Comparison of ENCODE assay signal across 8 mouse cellular contexts in the genomic region with DNA sequence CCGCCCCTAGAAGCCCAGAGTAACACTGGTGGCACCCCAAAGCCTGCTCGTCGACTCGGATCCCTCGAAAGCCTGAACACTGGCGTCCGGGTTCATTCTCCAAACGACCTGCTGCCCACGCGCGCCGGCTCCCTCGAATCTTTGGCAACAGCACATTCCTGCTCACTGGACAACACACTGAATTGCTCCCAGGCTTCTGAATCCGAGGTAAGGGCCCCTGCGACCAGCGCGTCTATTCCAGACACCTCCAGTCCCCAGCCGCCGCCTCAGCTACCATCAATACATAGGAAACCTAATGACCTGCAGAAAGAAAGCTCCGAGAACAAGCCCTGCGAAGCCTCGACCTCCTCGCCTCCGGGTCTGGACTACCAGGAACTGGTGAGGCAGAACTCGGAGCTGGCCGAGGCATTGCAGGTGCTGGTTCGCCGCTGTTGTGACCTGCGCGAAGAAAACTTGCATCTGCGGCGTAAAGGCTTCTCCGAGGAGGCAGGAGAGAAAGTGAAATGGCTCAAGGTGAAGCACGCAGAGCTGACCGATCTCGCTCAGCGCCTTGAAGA. TPM values are rescaled to one million over a fixed set of nuclear protein-coding genes. Genes with fewer than 3 reads are reported as not detected.
A peak's percentile ranks its signal among the peaks of the same experiment; 100 is the strongest.
DNase-seq lines count a peak whose midpoint lies in the region; ATAC-seq and TF ChIP-seq lines count a peak whose summit lies in the region.

No protein-coding gene starts in this region.

- H3K9me3 ChIP-seq in erythroblast, embryonic 14.5 days (ENCODE audit: control insufficient read depth, low read length): no peaks in the 10 kb centered on the region
- H3K9me3 ChIP-seq in heart, embryonic 15.5 days (replicated peaks): no peaks in the 10 kb centered on the region
- no peaks in the 10 kb centered on the region for H3K9me3 ChIP-seq in liver, embryonic 12.5 days (replicated peaks)

- peak overlapping the region; percentile 29; the same call in 1 of the 2 replicates for H3K9ac ChIP-seq in heart, embryonic 15.5 days
- H3K9ac ChIP-seq in liver, embryonic 12.5 days: peak overlapping the region; percentile 64

- peak; percentile 14 for DNase-seq in right cerebral cortex, postnatal 25 days
- no peak for DNase-seq in right cerebral cortex, adult 2 months (ENCODE audit: low spot score in 2 of 2)

- H3K4me2 ChIP-seq in heart, embryonic 15.5 days: peak overlapping the region; percentile 99
- peak overlapping the region; percentile 99 for H3K4me2 ChIP-seq in liver, embryonic 12.5 days

- ATAC-seq in erythroblast, adult 5-6 weeks (replicated peaks; ENCODE audit: low FRiP score, poor library complexity, severe bottlenecking): no peak
- peak; percentile 4; the same call in 1 of the 2 replicates for ATAC-seq in heart, embryonic 15.5 days (replicated peaks; ENCODE audit: insufficient number of reproducible peaks, insufficient read depth, low FRiP score, low read depth)
- peak; percentile 53 for ATAC-seq in liver, embryonic 12.5 days
- ATAC-seq in inflammation-experienced regulatory T-cells, adult 6 months: no peak

- H3K27ac ChIP-seq in heart, embryonic 15.5 days: no peak overlapping the region
- no peak overlapping the region for H3K27ac ChIP-seq in liver, embryonic 12.5 days
- no peak overlapping the region for H3K27ac ChIP-seq in olfactory bulb, adult 2 months (ENCODE audit: insufficient read depth, low read depth, low read length)

- no peak for TF ChIP-seq POLR2A in olfactory bulb, adult 2 months (IDR thresholded peaks at IDR 0.05; ENCODE audit: insufficient read depth, low read depth, low read length)

- H3K36me3 ChIP-seq in erythroblast, embryonic 14.5 days (ENCODE audit: control insufficient read depth): no peaks in the 10 kb centered on the region
- no peaks in the 10 kb centered on the region for H3K36me3 ChIP-seq in heart, embryonic 15.5 days
- no peaks in the 10 kb centered on the region for H3K36me3 ChIP-seq in liver, embryonic 12.5 days

- TF ChIP-seq CTCF in olfactory bulb, adult 2 months (IDR thresholded peaks at IDR 0.05; ENCODE audit: insufficient read depth, low read depth, low read length): no peak; the same call in 1 of the 2 replicates

- H3K4me3 ChIP-seq in erythroblast, embryonic 14.5 days (replicated peaks): peak overlapping the region; percentile 70
- peak overlapping the region; percentile 68 for H3K4me3 ChIP-seq in heart, embryonic 15.5 days
- H3K4me3 ChIP-seq in liver, embryonic 12.5 days: peak overlapping the region; percentile 69
- peak overlapping the region; percentile 51 for H3K4me3 ChIP-seq in olfactory bulb, adult 2 months (ENCODE audit: insufficient read depth, low read depth, low read length)

- 1% methylated on average over 37 of the region's 37 CpGs for WGBS in heart, embryonic 15.5 days
- WGBS in liver, embryonic 12.5 days (ENCODE audit: insufficient replicate concordance): 3% methylated on average over 37 of the region's 37 CpGs
- 2% methylated on average over 37 of the region's 37 CpGs for WGBS in olfactory bulb, adult 2 months

- peaks cover 60% of the 10 kb centered on the region for H3K27me3 ChIP-seq in erythroblast, embryonic 14.5 days (ENCODE audit: control insufficient read depth)
- peaks cover 20% of the 10 kb centered on the region for H3K27me3 ChIP-seq in heart, embryonic 15.5 days
- peaks cover 61% of the 10 kb centered on the region for H3K27me3 ChIP-seq in liver, embryonic 12.5 days (replicated peaks)

- peaks cover 28% of the 10 kb centered on the region for H3K4me1 ChIP-seq in erythroblast, embryonic 14.5 days (ENCODE audit: control insufficient read depth)
- peaks cover 22% of the 10 kb centered on the region for H3K4me1 ChIP-seq in heart, embryonic 15.5 days (replicated peaks)
- peaks cover 27% of the 10 kb centered on the region for H3K4me1 ChIP-seq in liver, embryonic 12.5 days
- peaks cover 23% of the 10 kb centered on the region for H3K4me1 ChIP-seq in olfactory bulb, adult 2 months (ENCODE audit: control insufficient read depth, insufficient read depth, low read length)

RNA-seq across cellular contexts. Expression of a gene that starts 1.1 kb away (rescaled TPM):
- not detected in 2 replicates for polyA plus RNA-seq in erythroblast, embryonic 14.5 days (2012)
- total RNA-seq in erythroblast, adult 5-6 weeks (2015; ENCODE audit: low replicate concordance): 1.3 TPM in 1 of 2 replicates, not detected in the other
- total RNA-seq in erythroblast, adult 5-6 weeks (2017; ENCODE audit: low replicate concordance): 0.28 TPM in 1 of 2 replicates, not detected in the other
- 0.13 and 0.30 TPM in 2 replicates for polyA plus RNA-seq in heart, embryonic 15.5 days (2015; fragmentation: Nextera tagmentation; extraction: Ambion mirVana)
- polyA plus RNA-seq in liver, embryonic 12.5 days (2016; fragmentation: Nextera tagmentation; extraction: Ambion mirVana): 0.12 and 0.17 TPM in 2 replicates
- not detected in 2 replicates for polyA plus RNA-seq in olfactory bulb, adult 2 months (2012; ENCODE audit: insufficient read depth, insufficient read length, low replicate concordance, missing spikeins)
- polyA plus RNA-seq in inflammation-experienced regulatory T-cells, adult 6 months (2017; shearing (Covaris generic)): under 1 TPM in 1 of 3 experiments, not detected in 2; 0.07 TPM

RNA-seq across cellular contexts. Expression of a gene that starts 7.0 kb away (rescaled TPM):
- 11.7 and 11.9 TPM in 2 replicates for polyA plus RNA-seq in erythroblast, embryonic 14.5 days (2012)
- 77.2 and 91.3 TPM in 2 replicates for total RNA-seq in erythroblast, adult 5-6 weeks (2015; ENCODE audit: low replicate concordance)
- 16.7 and 33.8 TPM in 2 replicates for total RNA-seq in erythroblast, adult 5-6 weeks (2017; ENCODE audit: low replicate concordance)
- 255 and 264 TPM in 2 replicates for polyA plus RNA-seq in heart, embryonic 15.5 days (2015; fragmentation: Nextera tagmentation; extraction: Ambion mirVana)
- polyA plus RNA-seq in liver, embryonic 12.5 days (2016; fragmentation: Nextera tagmentation; extraction: Ambion mirVana): 275 and 283 TPM in 2 replicates
- not detected in 2 replicates for polyA plus RNA-seq in olfactory bulb, adult 2 months (2012; ENCODE audit: insufficient read depth, insufficient read length, low replicate concordance, missing spikeins)
- polyA plus RNA-seq in inflammation-experienced regulatory T-cells, adult 6 months (2017; shearing (Covaris generic)): 100 to 1,000 TPM; 241 to 356 (median 330) TPM

RNA-seq across cellular contexts. Expression of a gene that starts 23.9 kb away (rescaled TPM):
- polyA plus RNA-seq in erythroblast, embryonic 14.5 days (2012): 0.13 and 0.20 TPM in 2 replicates
- total RNA-seq in erythroblast, adult 5-6 weeks (2015; ENCODE audit: low replicate concordance): 0.96 TPM in 1 of 2 replicates, not detected in the other
- total RNA-seq in erythroblast, adult 5-6 weeks (2017; ENCODE audit: low replicate concordance): 0.14 and 0.60 TPM in 2 replicates
- 3.2 and 4.0 TPM in 2 replicates for polyA plus RNA-seq in heart, embryonic 15.5 days (2015; fragmentation: Nextera tagmentation; extraction: Ambion mirVana)
- 4.8 and 5.3 TPM in 2 replicates for polyA plus RNA-seq in liver, embryonic 12.5 days (2016; fragmentation: Nextera tagmentation; extraction: Ambion mirVana)
- not detected in 2 replicates for polyA plus RNA-seq in olfactory bulb, adult 2 months (2012; ENCODE audit: insufficient read depth, insufficient read length, low replicate concordance, missing spikeins)
- 1 to 10 TPM in 1 of 3 experiments, under 1 TPM in 2; 0.72 to 1.8 (median 0.83) TPM for polyA plus RNA-seq in inflammation-experienced regulatory T-cells, adult 6 months (2017; shearing (Covaris generic))

Comparison
In these comparisons a context has a peak if more than half of its experiments do, and no peak if none do; other contexts are left out.
1. ATAC-seq: peak in heart, embryonic 15.5 days (single experiment) and liver, embryonic 12.5 days (single experiment); none in erythroblast, adult 5-6 weeks (single experiment) and inflammation-experienced regulatory T-cells, adult 6 months (single experiment).
2. RNA of a gene that starts 7.0 kb away (polyA plus RNA-seq): 241 to 356 TPM in inflammation-experienced regulatory T-cells, adult 6 months, 275 to 283 TPM in liver, embryonic 12.5 days and 255 to 264 TPM in heart, embryonic 15.5 days; not detected in olfactory bulb, adult 2 months and 11.7 to 11.9 TPM in erythroblast, embryonic 14.5 days; every median in the first group is over 10 times any median in the second.
3. Peak in every context shown above with its lines, with median percentiles within 50 percentile points of each other: H3K4me3 ChIP-seq.